In genomic region chr11:106739116-106739515, GRCm38 (mm10) we compare ENCODE assay signal across 21 mouse cellular contexts. TPM values are rescaled to one million over a fixed set of nuclear protein-coding genes. Genes with fewer than 3 reads are reported as not detected.
DNase-seq lines count a peak whose midpoint lies in the region; ATAC-seq and TF ChIP-seq lines count a peak whose summit lies in the region.
"Had no signal": no experiment of that assay in that cellular context is flagged by ENCODE, and none has a peak within 500 bp of the region (broad histone marks: within the 10 kb centered on the region; RNA-seq: fewer than 3 reads in every experiment).

No protein-coding gene starts in this region.

- intact Hi-C loops in heart, adult 2 months (cut with DNase I): no loop called here

- no peak for TF ChIP-seq CTCF in heart, adult 2 months (IDR thresholded peaks at IDR 0.05)

- H3K27me3 ChIP-seq in forebrain, embryonic 14.5 days (replicated peaks; ENCODE audit: control insufficient read depth, insufficient read depth, low read length): no peaks in the 10 kb centered on the region
- H3K27me3 ChIP-seq in forebrain, embryonic 11.5 days (ENCODE audit: control insufficient read depth, insufficient read depth, low read length): no peaks in the 10 kb centered on the region
- no peaks in the 10 kb centered on the region for H3K27me3 ChIP-seq in heart, adult 2 months (ENCODE audit: control insufficient read depth, insufficient read depth, low read length)
- H3K27me3 ChIP-seq in heart, embryonic 11.5 days (ENCODE audit: control insufficient read depth, insufficient read depth, low read length): no peaks in the 10 kb centered on the region
- H3K27me3 ChIP-seq: forebrain, embryonic 15.5 days; heart, embryonic 12.5 days; heart, embryonic 15.5 days had no signal

- 88% methylated on average over 2 of the region's 2 CpGs for WGBS in forebrain, embryonic 14.5 days
- WGBS in forebrain, embryonic 11.5 days: 92% methylated on average over 2 of the region's 2 CpGs
- WGBS in heart, adult 2 months: 82% methylated on average over 2 of the region's 2 CpGs
- 81% methylated on average over 2 of the region's 2 CpGs for WGBS in heart, embryonic 11.5 days (ENCODE audit: insufficient replicate concordance)

- ATAC-seq in forebrain, embryonic 14.5 days: no peak
- ATAC-seq in forebrain, embryonic 11.5 days (replicated peaks; ENCODE audit: low FRiP score): no peak
- ATAC-seq in heart, embryonic 11.5 days (replicated peaks; ENCODE audit: insufficient number of reproducible peaks, low FRiP score, low TSS enrichment): no peak
- ATAC-seq in activated CD4-positive, CD25-positive, alpha-beta regulatory T cell, adult 4 months: peak; percentile 7
- ATAC-seq: forebrain, embryonic 15.5 days; hindbrain, postnatal 0 days; intestine, postnatal 0 days had no signal

- no peaks in the 10 kb centered on the region for H3K36me3 ChIP-seq in forebrain, embryonic 14.5 days (ENCODE audit: control insufficient read depth, insufficient read depth, low read length)
- no peaks in the 10 kb centered on the region for H3K36me3 ChIP-seq in forebrain, embryonic 11.5 days (ENCODE audit: control insufficient read depth, insufficient read depth, low read length)
- no peaks in the 10 kb centered on the region; the same call in 1 of the 2 replicates for H3K36me3 ChIP-seq in heart, adult 2 months (ENCODE audit: control insufficient read depth, insufficient read depth, low read length)
- no peaks in the 10 kb centered on the region for H3K36me3 ChIP-seq in heart, embryonic 11.5 days (ENCODE audit: control insufficient read depth, insufficient read depth, low read length)
- H3K36me3 ChIP-seq: forebrain, embryonic 10.5 days; forebrain, embryonic 15.5 days; heart, embryonic 12.5 days; heart, embryonic 15.5 days had no signal

- peaks cover 13% of the 10 kb centered on the region for H3K4me1 ChIP-seq in forebrain, embryonic 14.5 days (ENCODE audit: control insufficient read depth, insufficient read depth, low read length)
- peaks cover 10% of the 10 kb centered on the region; the same call in 1 of the 2 replicates for H3K4me1 ChIP-seq in forebrain, embryonic 11.5 days (replicated peaks; ENCODE audit: control insufficient read depth, insufficient read depth, low read length)
- peaks cover 15% of the 10 kb centered on the region for H3K4me1 ChIP-seq in heart, adult 2 months (ENCODE audit: control insufficient read depth, insufficient read depth, low read length)
- peaks cover 9% of the 10 kb centered on the region for H3K4me1 ChIP-seq in heart, embryonic 11.5 days (ENCODE audit: control insufficient read depth, insufficient read depth, low read length)

- H3K9me3 ChIP-seq in forebrain, embryonic 14.5 days (replicated peaks; ENCODE audit: control insufficient read depth, low read length): no peaks in the 10 kb centered on the region
- H3K9me3 ChIP-seq in forebrain, embryonic 11.5 days (ENCODE audit: control insufficient read depth, low read length): no peaks in the 10 kb centered on the region
- no peaks in the 10 kb centered on the region for H3K9me3 ChIP-seq in heart, embryonic 11.5 days (replicated peaks; ENCODE audit: control insufficient read depth, low read length)
- H3K9me3 ChIP-seq: forebrain, embryonic 10.5 days; forebrain, embryonic 15.5 days; heart, embryonic 12.5 days; heart, embryonic 15.5 days had no signal

- H3K4me2 ChIP-seq in forebrain, embryonic 14.5 days (ENCODE audit: low read length): no peak overlapping the region
- no peak overlapping the region for H3K4me2 ChIP-seq in forebrain, embryonic 11.5 days (ENCODE audit: low read depth, low read length, severe bottlenecking)
- H3K4me2 ChIP-seq in heart, embryonic 11.5 days: no peak overlapping the region
- H3K4me2 ChIP-seq: forebrain, embryonic 15.5 days; heart, embryonic 12.5 days; heart, embryonic 15.5 days; hindbrain, embryonic 14.5 days had no signal

- no peak overlapping the region for H3K4me3 ChIP-seq in forebrain, embryonic 14.5 days (ENCODE audit: low read depth, low read length)
- H3K4me3 ChIP-seq in forebrain, embryonic 11.5 days (ENCODE audit: low read depth, low read length): no peak overlapping the region
- H3K4me3 ChIP-seq in heart, adult 2 months: no peak overlapping the region
- H3K4me3 ChIP-seq in heart, embryonic 11.5 days (ENCODE audit: low read depth, low read length): no peak overlapping the region
- H3K4me3 ChIP-seq: forebrain, embryonic 10.5 days; forebrain, embryonic 15.5 days; heart, embryonic 12.5 days; heart, embryonic 15.5 days had no signal

- no peaks in the 10 kb centered on the region for H3K79me2 ChIP-seq in heart, adult 2 months (replicated peaks; ENCODE audit: control insufficient read depth, insufficient read depth, low read length)

- peak; percentile 24 for DNase-seq in forebrain, embryonic 14.5 days (ENCODE audit: low spot score)
- no peak for DNase-seq in forebrain, embryonic 11.5 days (ENCODE audit: low spot score)
- no peak for DNase-seq in heart, adult 2 months
- peak; percentile 53 for DNase-seq in induced T-regulatory cell, adult 2 months (ENCODE audit: low read depth)
- no peak for DNase-seq in ovary, postnatal 14 days (ENCODE audit: low spot score)
- DNase-seq: adrenal gland, postnatal 10 days; adrenal gland, postnatal 36 days; cerebellum, adult 11-12 months; cerebellum, adult 8-10 months; gastrocnemius, postnatal 25 days; heart, postnatal 10 days; heart, postnatal 4 days had no signal

- H3K9ac ChIP-seq in forebrain, embryonic 14.5 days (ENCODE audit: low read length): no peak overlapping the region
- no peak overlapping the region for H3K9ac ChIP-seq in forebrain, embryonic 11.5 days (ENCODE audit: low read length)
- no peak overlapping the region for H3K9ac ChIP-seq in heart, adult 2 months (ENCODE audit: low read depth, low read length)
- no peak overlapping the region for H3K9ac ChIP-seq in heart, embryonic 11.5 days (ENCODE audit: low read depth, low read length)
- H3K9ac ChIP-seq: forebrain, embryonic 15.5 days; heart, embryonic 12.5 days; heart, embryonic 15.5 days; hindbrain, embryonic 14.5 days had no signal

- H3K27ac ChIP-seq in forebrain, embryonic 14.5 days (ENCODE audit: low read depth, low read length): no peak overlapping the region
- H3K27ac ChIP-seq in forebrain, embryonic 11.5 days (ENCODE audit: low read depth, low read length): no peak overlapping the region
- peak overlapping the region; percentile 33; the same call in 1 of the 2 replicates for H3K27ac ChIP-seq in heart, adult 2 months
- no peak overlapping the region for H3K27ac ChIP-seq in heart, embryonic 11.5 days (ENCODE audit: low read depth, low read length)
- H3K27ac ChIP-seq: forebrain, embryonic 10.5 days; forebrain, embryonic 15.5 days; heart, embryonic 15.5 days; hindbrain, embryonic 14.5 days; hindbrain, postnatal 0 days had no signal

- no peak for TF ChIP-seq POLR2A in heart, adult 2 months (IDR thresholded peaks at IDR 0.05; ENCODE audit: insufficient read depth, low read depth, low read length)

- TF ChIP-seq EP300 in heart, adult 2 months (IDR thresholded peaks at IDR 0.05; ENCODE audit: insufficient read depth, low read depth, low read length): no peak

RNA-seq across cellular contexts. Expression of gene Pecam1, which starts 11.3 kb away (rescaled TPM):
- 15.0 and 16.8 TPM in 2 replicates for polyA plus RNA-seq in forebrain, embryonic 14.5 days (2014; fragmentation: Nextera tagmentation; extraction: Ambion mirVana)
- polyA plus RNA-seq in forebrain, embryonic 11.5 days (2014; fragmentation: Nextera tagmentation; extraction: Ambion mirVana): 15.4 and 18.8 TPM in 2 replicates
- 100 to 1,000 TPM; 114 to 123 TPM for total RNA-seq in heart, adult 2 months (2021)
- 78.3 and 130 TPM in 2 replicates for polyA plus RNA-seq in heart, adult 2 months (2012; rRNA removed)
- 52.0 and 61.8 TPM in 2 replicates for polyA plus RNA-seq in heart, embryonic 11.5 days (2014; fragmentation: Nextera tagmentation; extraction: Ambion mirVana)
- polyA plus RNA-seq in activated CD4-positive, CD25-positive, alpha-beta regulatory T cell, adult 4 months (2017; shearing (Covaris generic)): 100 to 1,000 TPM; 102 TPM

RNA-seq across cellular contexts. Expression of gene Milr1, which starts 11.9 kb away (rescaled TPM):
- polyA plus RNA-seq in forebrain, embryonic 14.5 days (2014; fragmentation: Nextera tagmentation; extraction: Ambion mirVana): 0.61 and 0.78 TPM in 2 replicates
- 0.63 and 1.3 TPM in 2 replicates for polyA plus RNA-seq in forebrain, embryonic 11.5 days (2014; fragmentation: Nextera tagmentation; extraction: Ambion mirVana)
- total RNA-seq in heart, adult 2 months (2021): 1 to 10 TPM in 1 of 2 experiments, under 1 TPM in 1; 0.93 to 1.4 TPM
- 0.29 and 0.56 TPM in 2 replicates for polyA plus RNA-seq in heart, adult 2 months (2012; rRNA removed)
- 1.2 TPM in 2 replicates for polyA plus RNA-seq in heart, embryonic 11.5 days (2014; fragmentation: Nextera tagmentation; extraction: Ambion mirVana)
- 10 to 100 TPM; 11.9 to 12.1 TPM for polyA plus RNA-seq in activated CD4-positive, CD25-positive, alpha-beta regulatory T cell, adult 4 months (2017; shearing (Covaris generic))
- total RNA-seq: gastrocnemius, postnatal 25 days; hindbrain, postnatal 0 days had no signal

RNA-seq across cellular contexts. Expression of gene Polg2, which starts 40.2 kb away (rescaled TPM):
- polyA plus RNA-seq in forebrain, embryonic 14.5 days (2014; fragmentation: Nextera tagmentation; extraction: Ambion mirVana): 9.1 and 10.1 TPM in 2 replicates
- 8.9 and 9.1 TPM in 2 replicates for polyA plus RNA-seq in forebrain, embryonic 11.5 days (2014; fragmentation: Nextera tagmentation; extraction: Ambion mirVana)
- 1 to 10 TPM; 3.7 to 4.2 TPM for total RNA-seq in heart, adult 2 months (2021)
- 2.7 and 3.8 TPM in 2 replicates for polyA plus RNA-seq in heart, adult 2 months (2012; rRNA removed)
- polyA plus RNA-seq in heart, embryonic 11.5 days (2014; fragmentation: Nextera tagmentation; extraction: Ambion mirVana): 7.5 and 9.3 TPM in 2 replicates
- polyA plus RNA-seq in activated CD4-positive, CD25-positive, alpha-beta regulatory T cell, adult 4 months (2017; shearing (Covaris generic)): 10 to 100 TPM; 10.2 to 14.9 TPM

RNA-seq across cellular contexts. Expression of gene Ddx5, which starts 49.9 kb away (rescaled TPM):
- 504 and 550 TPM in 2 replicates for polyA plus RNA-seq in forebrain, embryonic 14.5 days (2014; fragmentation: Nextera tagmentation; extraction: Ambion mirVana)
- polyA plus RNA-seq in forebrain, embryonic 11.5 days (2014; fragmentation: Nextera tagmentation; extraction: Ambion mirVana): 508 and 538 TPM in 2 replicates
- 100 to 1,000 TPM; 328 to 354 TPM for total RNA-seq in heart, adult 2 months (2021)
- 202 and 306 TPM in 2 replicates for polyA plus RNA-seq in heart, adult 2 months (2012; rRNA removed)
- polyA plus RNA-seq in heart, embryonic 11.5 days (2014; fragmentation: Nextera tagmentation; extraction: Ambion mirVana): 277 and 291 TPM in 2 replicates
- polyA plus RNA-seq in activated CD4-positive, CD25-positive, alpha-beta regulatory T cell, adult 4 months (2017; shearing (Covaris generic)): 100 to 1,000 TPM; 413 to 476 TPM

RNA-seq across cellular contexts. Expression of gene Cep95, which starts 49.9 kb away (rescaled TPM):
- polyA plus RNA-seq in forebrain, embryonic 14.5 days (2014; fragmentation: Nextera tagmentation; extraction: Ambion mirVana): 12.2 and 14.2 TPM in 2 replicates
- polyA plus RNA-seq in forebrain, embryonic 11.5 days (2014; fragmentation: Nextera tagmentation; extraction: Ambion mirVana): 20.8 and 23.0 TPM in 2 replicates
- total RNA-seq in heart, adult 2 months (2021): 1 to 10 TPM; 4.9 to 6.0 TPM
- polyA plus RNA-seq in heart, adult 2 months (2012; rRNA removed): 2.7 and 5.3 TPM in 2 replicates
- polyA plus RNA-seq in heart, embryonic 11.5 days (2014; fragmentation: Nextera tagmentation; extraction: Ambion mirVana): 15.6 and 17.0 TPM in 2 replicates
- polyA plus RNA-seq in activated CD4-positive, CD25-positive, alpha-beta regulatory T cell, adult 4 months (2017; shearing (Covaris generic)): 10 to 100 TPM; 26.9 to 33.3 TPM

Comparison
In these comparisons a context has a peak if more than half of its experiments do, and no peak if none do; other contexts are left out.
1. DNase-seq: peak in forebrain, embryonic 14.5 days (single experiment) and induced T-regulatory cell, adult 2 months (single experiment); none in forebrain, embryonic 11.5 days (single experiment), heart, adult 2 months (0 of 2) and ovary, postnatal 14 days (single experiment).